Mouse (Mus musculus) C2C12 (cell line): ENCODE results near the gene Cd1d1.
"Not testable (repeated sequence)": the region's sequence is repeated elsewhere in the genome, so short reads cannot be mapped to it uniquely, and the experiment has no call there.

Source experiments
- CEBPB ChIP-seq: IDR thresholded peaks from one replicate; pipeline ENCODE4 v1.6.1; 2011; ENCODE audit warnings: low read depth, mild to moderate bottlenecking, control low read depth, moderate library complexity
- CTCF ChIP-seq: IDR thresholded peaks from one replicate; pipeline ENCODE4 v1.5.1; 2011; ENCODE audit not compliant: control insufficient read depth, insufficient read depth, insufficient read length
- MYOG ChIP-seq: IDR thresholded peaks from one replicate; pipeline ENCODE4 v1.6.1; 2011; ENCODE audit not compliant: control insufficient read depth, insufficient read length; ENCODE audit errors: extremely low read depth
- USF1 ChIP-seq: IDR thresholded peaks from one replicate; pipeline ENCODE4 v1.6.1; 2011; ENCODE audit warnings: low read depth, mild to moderate bottlenecking, control low read depth, moderate library complexity

DNA sequence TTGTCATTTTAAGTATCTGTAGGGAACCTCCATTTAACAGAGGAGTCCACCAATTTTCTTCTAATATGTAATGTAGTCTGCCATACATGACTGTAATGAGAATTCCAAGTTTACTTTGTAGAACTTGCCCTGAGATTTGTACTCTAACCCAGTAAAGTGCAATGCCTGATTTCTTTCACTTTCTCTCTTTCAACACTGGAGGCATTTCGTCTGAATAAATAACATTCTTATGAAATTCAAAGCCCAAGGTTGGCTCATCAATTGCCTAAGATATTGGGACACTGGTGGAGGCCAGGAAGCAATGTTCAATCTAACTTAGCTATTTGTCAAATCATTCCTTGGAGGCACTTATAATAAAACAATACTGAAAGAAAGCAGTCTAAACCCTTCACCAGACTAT, 9.0 kb upstream of the Cd1d1 start:
- not testable (repeated sequence) for TF ChIP-seq USF1, CTCF, MYOG, CEBPB
